Mouse (Mus musculus): Measurements from ENCODE around the gene Nipa2.

DNA sequence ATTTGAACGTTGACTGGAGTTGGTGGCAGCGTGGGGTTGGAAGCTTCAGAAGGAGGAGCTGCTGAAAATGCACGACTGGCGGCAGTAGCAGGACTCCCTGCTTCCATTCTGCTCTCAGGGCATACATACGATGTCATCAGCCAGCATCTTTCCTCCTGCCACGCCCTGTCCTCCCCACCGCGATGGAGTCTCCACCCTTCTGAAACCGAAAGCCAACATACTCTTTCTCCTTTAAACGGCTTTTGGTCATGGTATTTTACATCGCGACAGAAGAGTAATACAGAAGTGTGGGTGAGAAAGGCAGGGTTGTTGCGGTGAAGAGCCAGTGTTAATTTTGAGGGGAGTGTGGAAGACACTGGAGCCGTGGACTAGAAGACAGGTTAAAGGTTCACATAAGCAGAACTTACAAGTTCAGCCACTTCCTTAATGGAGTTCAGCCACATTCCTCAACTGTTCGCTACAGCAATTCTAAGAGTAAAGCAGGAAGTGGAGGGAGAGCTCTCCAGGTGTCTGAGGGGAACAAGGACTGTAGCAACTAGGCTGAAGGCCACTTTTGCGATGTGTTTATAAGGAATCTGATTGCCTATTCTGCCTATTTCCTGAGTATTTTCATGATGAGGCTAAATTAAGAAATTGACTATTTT, 6.1 kb upstream of the Nipa2 start:
- TF ChIP-seq CTCF (conservative IDR thresholded peaks at IDR 0.05; ENCODE audit: low read length), result no peak
- no peak for TF ChIP-seq POU5F1 (IDR thresholded peaks at IDR 0.05; ENCODE audit: borderline replicate concordance, low read length)
- TF ChIP-seq NANOG (IDR thresholded peaks at IDR 0.05; ENCODE audit: borderline replicate concordance, low read length), result no peak
